Mouse (Mus musculus): ENCODE measurements at regions not wholly inside any gene's neighbourhood (a gene's known extent, or its start where the extent isn't known, plus 50 kb on each side); places are given as distances from the start of the nearest gene placed in this dataset.

DNA sequence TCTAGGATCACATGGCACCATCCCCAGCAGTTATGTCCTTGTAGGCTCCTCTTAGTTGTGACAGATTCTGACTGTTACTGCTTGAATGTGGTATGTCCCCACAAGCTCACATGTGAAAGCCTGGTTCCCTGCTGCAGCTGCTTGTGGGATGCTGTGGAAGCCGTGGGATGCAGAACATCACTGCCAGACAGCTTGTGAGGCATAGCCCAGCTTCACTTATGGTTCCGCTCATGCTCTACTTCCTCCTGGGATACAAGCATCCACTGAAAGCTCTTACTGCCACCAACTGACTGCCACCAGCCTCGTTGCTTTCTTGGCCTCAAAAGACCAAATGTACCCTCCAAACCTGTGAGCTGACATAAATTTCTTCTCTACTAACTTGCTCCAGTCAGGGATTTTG, 167.7 kb upstream of the Ccdc122 start:
- DNase-seq (ENCODE audit: low spot score in 2 of 2): no peak

DNA sequence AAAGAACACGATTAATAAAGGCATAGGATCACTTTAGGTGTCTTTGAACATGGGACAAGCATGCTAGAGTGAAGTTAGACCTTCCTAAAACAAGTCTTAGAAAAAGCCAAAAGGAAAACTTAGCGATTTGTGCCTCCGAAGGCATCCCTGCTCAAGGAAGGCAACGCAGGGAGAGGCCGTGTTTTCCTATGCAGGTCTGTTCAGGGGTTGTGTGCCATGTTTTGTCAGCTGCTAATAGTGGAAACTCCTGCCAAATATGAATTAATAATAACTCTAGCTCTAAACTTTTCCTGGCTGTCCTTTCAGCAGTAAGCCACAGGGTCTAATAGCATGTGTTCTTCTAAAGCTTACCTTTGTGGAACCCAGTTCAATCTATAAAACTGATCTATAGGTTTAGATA, 168.4 kb upstream of the Ccdc122 start:
- no peak for DNase-seq (ENCODE audit: low spot score in 2 of 2)

DNA sequence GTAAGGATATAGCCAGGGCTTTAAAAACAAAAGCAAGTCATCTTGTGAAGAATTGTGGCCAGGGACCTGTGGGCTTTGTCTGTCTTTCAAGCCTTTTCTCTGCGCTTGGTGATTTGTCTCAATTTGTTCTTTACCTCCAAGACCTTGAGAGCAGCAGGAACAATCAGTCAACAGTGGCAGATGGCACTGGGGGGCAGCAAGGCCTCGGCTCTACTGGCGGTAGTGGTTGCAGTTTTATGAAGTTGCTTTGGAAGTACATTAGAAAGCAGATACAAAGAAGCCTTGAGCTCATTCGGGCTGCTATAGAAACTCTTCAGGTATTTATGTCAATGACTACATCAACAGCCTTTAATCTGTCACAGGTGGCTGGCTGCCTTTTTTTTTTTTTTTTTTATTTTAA, 171.9 kb upstream of the Ccdc122 start:
- DNase-seq (ENCODE audit: low spot score in 2 of 2): no peak

DNA sequence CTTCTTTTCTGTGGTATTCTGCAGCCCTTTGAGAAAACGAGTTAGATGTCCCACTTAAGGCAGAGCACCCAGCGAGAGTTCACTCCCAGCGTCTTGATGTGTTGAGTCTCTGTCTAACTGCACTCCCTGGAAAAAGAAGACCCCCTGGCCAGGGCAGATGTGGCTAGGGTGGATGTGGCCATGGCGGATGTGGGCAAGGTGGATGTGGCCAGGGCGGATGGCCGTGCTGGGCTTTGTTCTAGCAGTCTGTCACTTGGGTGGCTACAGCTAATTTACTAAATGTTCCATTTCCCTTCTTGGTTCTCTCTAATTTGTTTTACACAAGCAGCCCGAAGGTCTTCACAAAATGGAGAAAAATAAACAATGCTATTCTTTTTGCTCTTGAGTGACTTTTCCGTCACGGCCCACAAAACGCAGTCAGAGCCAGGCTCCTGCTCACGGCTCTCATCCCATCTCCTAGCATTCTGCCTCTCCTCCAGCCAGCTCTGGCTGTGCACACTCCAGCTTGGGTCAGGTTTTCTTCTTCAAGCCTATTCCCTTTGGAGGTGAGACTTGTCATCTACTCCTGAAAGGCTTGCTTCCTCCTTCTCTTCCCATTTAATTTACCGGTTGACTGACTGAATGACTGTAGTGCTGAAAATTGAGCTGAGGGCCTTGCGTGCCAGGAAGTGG, 173.4 kb upstream of the Ccdc122 start:
- DNase-seq (ENCODE audit: low spot score in 2 of 2): no peak

DNA sequence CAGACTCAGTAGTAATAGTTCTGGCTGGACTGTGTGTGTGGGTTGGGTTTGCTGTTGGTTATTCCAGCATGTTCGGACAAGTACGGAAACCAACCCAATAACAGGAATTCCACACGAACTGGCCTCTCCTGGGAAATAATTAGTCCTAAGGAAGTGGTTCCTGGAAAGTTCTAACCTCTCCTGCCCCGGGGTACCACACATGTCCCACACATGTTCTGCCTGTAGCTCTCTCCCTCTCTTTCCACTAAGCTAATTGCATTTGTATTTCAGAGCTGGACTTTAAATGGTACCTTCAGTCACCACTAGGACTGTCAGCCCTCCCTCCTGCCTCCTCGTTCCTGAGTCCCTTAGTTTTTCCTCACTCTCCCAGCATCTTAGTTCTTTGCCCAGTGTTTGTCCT, 178.2 kb upstream of the Ccdc122 start:
- no peak for DNase-seq (ENCODE audit: low spot score in 2 of 2)

DNA sequence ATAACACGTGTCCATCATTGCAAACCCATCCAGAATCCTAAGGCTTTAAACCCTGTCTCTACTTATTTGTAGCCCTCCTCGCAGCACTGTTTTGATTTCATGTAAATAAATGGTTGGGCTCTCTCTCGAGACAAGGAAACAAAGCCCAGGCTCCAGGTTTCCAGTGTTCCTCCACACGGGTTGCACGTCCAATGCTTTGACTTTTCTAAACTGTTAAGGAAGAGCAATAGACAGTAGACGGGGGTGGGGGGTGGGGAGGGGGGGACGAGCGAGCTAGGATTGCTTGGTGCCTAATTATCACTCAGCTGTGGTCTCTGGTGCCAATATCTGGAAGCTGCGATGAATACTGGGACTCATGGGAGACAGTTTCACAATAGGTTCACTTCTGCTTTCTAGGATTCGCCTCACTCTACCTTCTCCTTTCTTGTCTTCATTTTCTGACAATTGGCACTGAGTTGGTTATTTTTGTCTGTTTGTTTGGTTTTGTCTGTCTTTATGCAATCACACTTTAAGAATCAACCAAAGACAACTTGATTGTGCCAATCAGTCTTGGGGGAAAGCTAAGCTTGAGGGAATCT, 179.3 kb upstream of the Ccdc122 start:
- no peak for DNase-seq (ENCODE audit: low spot score in 2 of 2)

DNA sequence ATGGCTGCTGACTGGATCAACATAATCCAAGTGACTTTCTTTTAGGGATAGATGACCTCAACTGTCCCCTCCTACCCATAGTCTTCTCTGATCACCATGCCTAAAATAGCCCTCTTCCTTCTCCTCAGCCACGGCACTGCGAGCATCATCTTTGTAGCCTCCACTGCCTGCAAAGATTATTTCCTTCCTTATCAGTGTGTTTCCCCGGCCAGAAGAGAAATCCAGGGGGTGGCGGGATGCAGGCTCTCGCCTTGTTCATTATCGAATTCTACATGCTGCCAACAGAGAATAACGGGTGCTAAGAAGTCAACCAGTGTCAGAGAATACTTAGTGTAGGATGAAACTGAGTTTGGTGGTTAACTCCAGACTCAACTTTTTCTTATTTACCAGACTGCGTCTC, 180.0 kb upstream of the Ccdc122 start:
- no peak for DNase-seq (ENCODE audit: low spot score in 2 of 2)

DNA sequence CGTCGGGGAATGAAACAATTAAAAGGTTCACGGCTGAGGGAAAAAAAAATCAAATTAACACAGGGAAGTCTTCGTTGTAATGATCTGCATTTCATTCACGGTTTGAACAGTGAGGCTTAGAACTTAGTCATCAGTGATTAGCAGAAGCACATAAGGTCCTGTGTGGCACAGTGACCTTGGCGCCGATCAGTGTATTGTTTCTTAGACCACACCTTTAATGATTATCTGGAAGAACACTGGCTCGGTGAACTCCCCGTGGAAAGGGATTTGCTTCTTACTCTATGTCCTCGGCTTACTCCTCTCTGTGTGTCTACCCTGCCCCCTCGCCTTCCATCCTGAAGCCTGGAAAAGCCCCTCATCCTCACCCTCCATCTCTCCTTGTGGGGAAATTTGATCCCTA, 181.6 kb upstream of the Ccdc122 start:
- DNase-seq (ENCODE audit: low spot score in 2 of 2): no peak

DNA sequence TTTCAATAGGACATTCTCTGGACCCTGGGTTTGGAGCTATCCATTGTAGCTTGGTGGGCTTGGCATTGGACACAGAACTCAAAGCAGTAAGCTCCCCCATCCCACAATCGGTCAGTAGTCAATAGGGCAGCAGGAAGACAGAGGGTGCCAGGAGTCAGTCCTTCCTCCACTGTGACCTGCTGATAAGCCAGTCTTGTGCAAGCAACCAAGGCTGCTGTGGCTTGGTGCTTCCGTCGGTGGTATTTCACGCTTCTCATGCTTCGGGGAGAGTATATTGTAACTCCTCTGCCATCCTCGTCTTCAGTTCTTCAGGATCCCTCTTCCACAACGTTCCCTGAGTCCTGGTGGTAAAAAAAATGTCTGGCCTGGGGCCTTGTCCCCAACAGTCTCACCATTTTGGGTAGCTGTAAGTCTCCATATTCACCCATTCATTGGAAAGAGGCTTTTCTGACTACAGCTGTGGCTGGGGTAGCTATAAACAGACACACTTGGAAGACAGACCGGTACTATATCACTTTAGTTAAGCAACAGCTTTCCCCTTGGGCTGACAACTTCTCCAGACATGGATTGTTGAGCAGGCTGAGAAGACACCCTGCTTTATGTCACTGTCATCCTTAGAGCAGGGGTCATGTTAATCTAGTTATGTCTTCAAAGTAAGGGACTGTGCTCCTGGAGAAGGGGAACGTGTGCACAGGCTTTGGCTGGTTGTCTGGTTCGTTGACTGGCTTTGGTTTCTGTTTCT, 184.9 kb upstream of the Ccdc122 start:
- no peak for DNase-seq (ENCODE audit: low spot score in 2 of 2)

DNA sequence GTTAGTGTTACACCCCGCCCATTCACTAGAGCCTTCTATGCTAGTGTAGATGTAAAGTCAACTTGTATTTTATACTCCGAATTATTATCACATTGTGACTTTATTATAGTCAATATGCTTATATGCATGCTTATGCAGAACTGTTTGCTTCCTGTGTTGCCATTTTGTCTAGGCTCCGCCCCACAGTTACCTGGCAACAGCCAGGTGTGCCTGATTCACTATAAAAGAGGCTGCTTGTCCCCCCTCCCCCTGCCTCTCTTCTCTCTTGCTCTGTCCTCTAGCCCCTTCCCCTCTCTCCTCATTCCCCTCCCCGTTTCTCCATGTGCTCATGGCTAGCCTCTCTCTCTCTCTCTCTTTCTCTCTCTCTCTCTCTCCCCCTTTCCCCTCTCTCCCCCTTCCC, 185.9 kb upstream of the Ccdc122 start:
- no peak for DNase-seq (ENCODE audit: low spot score in 2 of 2)

DNA sequence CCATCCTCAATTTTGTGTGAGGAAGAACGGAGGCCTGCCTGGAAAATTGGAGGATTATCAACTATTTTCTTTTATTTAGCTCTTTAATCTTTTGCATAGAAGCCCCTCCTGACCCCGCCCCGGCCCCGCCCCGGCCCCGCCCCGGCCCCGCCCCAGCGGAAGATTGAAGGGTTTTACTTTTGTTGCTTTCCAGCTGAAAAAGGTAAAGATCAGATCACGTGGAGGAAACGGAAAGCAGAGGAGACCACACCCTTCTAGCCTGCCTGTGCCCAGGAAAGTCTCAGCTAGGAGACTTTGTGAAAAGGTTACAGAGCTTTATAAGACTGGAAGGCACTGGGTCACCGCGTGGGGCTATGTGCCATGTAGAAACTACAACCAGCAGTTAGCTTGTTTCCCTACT, 186.5 kb upstream of the Ccdc122 start:
- DNase-seq (ENCODE audit: low spot score in 2 of 2): no peak

DNA sequence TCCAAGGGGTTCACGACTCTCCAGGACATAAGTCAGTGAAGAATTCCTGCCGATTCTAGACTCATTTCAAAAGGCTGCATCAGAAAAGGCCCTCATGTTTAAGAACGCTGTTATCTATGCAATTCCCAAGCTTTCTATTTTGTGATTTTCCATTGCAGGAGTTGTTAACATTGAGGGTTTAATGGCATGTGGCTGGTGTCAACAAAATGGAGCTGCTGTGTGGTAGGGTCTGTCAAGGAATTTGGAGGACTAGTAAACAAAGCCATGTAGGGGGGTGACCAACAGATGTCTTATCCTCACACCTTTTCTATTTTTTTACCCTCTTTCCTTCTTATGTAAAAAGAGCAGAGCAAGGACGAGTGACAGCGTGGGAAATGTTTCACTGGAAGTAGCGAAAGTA, 186.9 kb upstream of the Ccdc122 start:
- no peak for DNase-seq (ENCODE audit: low spot score in 2 of 2)

DNA sequence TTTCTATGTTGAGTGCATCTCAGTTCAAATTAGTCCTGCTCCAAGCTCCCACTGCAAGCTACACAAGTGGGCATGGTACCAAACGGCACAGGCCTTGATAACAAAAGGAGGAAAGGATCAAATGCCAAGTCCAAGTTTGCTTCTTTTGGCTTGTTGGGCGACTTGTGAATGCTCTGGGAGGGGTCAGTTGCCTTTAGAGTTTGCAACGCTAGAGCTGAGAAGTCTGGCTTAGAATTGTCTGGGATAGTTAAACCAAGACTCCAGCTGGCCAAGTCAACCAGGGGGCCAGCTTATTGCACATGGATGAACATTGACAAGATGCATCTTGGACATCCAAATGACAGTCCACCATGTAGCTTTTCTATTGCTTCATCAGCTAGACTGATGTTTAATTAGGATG, 187.5 kb upstream of the Ccdc122 start:
- no peak for DNase-seq (ENCODE audit: low spot score in 2 of 2)

DNA sequence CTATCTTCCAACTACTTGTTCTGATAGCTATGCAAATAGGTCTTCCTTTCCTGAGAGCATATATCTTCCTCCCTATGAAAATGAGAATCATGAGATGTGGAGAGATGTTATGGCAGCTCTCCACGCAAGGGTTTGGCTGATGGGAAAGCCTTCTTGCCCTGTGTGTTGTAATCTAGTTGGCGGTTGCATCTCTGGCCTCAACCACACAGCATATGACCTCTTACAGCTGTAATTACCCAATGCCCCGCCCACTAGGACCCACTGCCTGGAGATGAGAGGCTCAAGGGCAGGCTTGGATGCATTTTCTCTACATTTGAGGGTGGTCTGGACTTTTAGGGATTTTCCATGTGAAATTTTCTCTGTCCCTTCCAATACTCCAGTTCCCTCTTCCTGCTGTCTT, 190.9 kb upstream of the Ccdc122 start:
- no peak for DNase-seq (ENCODE audit: low spot score in 2 of 2)

DNA sequence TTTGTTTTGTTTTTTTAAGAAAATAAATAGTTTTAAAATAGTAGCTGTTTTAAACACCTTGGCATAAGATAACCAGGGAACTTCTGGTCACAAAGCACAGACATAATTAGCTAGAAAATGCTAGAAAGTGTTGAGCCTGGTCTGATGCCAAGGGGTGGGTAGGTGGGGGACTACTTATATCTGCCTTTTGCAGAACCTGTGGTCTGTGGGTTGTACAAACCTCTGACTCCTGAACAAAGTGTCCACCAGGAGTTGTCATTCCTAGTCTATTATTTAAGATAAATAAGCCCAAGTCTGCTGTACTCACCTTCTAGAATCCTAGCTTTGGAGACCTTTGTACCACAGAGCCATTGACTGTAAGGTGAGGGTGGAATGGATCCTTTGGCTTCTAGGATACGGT, 191.9 kb upstream of the Ccdc122 start:
- DNase-seq (ENCODE audit: low spot score in 2 of 2): no peak

DNA sequence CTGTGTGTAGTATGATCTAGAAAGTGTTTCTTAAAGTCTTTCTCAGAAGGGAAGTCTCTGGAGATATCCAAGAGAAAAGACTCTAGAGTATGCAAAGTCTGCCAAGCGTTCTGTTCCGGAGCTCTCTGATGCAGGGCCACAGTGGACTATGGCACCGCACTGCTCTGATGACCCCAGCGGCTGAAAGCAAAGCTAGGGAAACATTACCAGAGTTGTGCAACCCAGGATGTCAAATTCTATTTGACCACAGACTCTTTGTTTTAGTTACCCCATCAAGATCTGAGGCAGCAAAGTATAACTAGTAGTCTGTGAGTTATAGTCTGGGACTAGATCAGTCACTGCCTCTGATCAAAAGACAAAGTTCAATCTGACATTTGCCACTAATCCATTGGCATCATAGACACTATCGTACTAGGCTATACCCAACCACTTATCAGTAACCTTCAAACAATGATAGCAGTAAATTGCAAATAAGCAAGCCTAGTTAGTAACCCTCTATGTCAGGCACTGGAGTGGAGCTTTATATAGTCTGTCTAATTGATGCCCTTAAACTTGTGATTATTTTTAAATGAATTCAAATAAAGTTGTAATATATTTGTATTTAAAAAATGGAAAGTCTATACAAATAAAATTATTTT, 198.9 kb upstream of the Ccdc122 start:
- no peak for DNase-seq (ENCODE audit: low spot score in 2 of 2)

DNA sequence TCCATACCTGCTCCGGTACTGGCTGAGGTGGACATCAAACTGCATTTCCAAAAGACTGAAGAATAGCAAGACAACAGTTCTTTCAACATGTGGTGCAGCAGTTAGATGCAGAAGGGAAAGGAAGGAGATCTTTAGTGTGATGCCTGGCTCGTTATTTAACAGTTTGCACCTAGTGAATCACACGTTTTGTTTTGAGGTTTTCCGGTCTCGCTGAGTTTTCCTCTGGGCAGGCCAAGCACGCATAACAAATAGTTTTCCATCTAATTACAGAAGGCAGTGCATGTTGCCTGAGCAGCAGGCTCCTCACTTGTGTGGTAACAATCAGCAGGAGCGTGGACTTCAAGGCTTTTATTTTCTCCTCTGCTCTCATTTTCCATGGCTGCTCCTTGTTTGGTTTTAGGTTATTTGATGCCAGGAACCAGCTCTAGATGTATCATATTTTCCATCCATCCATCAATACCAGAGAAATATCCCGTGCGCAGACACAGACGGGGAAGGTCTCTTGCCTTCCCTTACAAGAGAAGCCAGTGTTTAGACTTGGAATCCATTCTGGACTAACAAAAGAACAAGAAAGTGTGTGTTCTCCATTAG, 199.6 kb upstream of the Ccdc122 start:
- DNase-seq (ENCODE audit: low spot score in 2 of 2): no peak

DNA sequence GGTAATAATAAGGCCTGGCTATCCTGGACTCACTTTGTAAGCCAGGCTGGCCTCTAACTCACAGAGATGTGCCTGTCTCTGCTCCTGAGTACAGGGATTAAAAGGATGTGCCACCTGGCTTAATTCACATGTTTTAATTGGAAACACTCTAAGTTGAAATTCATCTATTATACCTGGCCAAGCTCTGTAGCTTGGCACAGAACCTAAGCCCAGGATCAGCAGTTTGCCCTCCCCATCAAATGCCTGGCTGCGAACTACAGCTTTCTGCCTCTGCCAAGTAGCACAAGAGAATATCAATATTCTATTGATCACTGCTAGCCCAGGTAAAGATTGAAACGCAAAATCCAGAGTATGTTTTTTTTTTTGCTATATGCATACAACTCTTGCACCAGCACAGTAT, 200.3 kb upstream of the Ccdc122 start:
- DNase-seq (ENCODE audit: low spot score in 2 of 2): no peak

DNA sequence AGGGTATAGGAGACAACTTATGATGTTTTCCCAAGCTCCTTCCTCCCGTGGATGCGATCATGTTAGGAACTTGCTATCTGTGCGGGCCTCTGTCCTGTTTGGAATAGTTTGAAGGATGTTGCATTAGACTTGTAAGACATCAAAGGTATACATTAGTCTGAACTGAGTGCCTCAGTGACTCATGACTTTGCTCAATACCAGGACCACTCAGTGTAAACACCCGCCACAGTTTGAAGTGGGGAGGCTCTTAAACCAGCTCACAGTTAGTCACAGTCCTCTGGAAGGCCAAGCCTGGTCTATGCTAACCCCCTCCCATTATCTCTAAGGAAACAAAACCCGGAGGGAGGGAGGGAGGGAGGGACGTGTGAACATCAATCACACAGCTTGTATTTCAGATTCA, 202.5 kb upstream of the Ccdc122 start:
- no peak for DNase-seq (ENCODE audit: low spot score in 2 of 2)

DNA sequence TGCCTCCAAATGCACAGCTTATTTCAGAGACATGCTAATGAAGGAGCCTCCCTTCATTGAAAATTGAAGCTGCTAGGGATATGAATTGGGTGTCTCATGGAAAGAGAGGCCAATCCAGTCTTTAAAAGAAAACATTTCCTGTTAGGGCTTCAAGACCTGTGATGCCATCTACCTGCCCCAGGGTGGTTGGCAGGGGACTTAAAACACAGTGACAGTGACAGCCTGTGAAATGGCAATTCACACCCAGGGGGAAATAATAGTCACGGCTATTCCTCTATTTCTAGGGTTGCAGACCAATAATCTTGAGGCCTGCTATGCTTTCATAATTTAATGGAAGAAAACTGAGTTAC, 207.4 kb upstream of the Ccdc122 start:
- DNase-seq (ENCODE audit: low spot score in 2 of 2): no peak

DNA sequence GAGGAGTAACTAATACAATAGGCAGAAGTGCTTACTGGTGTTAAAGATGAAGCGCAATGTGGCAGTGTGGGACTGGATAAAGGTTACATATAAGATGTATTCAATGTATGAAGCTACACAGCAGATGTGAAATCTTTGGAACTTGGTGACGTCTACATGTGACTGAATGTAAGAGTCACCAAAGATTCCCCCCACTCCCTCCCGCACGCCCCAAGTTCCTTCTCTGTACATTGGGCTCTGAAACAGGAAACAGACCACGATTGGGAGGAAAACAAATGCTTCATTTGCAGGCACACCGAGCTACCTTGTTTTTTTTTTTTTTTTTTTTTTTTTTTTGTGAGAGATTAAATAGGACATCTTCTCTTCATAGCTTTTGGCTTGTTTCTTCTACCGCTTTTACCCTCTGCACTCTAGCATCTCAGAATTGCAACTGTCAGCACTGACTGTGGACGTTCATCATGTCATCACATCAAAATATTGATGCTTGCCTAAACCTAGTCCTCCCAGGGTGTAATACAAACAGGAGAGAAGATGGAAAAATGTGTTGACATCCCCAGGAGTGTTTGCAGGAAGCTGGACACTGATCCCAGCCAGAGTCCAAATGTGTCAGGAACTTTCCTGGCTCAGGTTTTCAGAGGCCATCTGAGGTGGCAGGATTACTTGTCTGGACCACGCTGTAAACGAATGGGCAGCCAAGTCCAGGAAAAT, 208.0 kb upstream of the Ccdc122 start:
- DNase-seq (ENCODE audit: low spot score in 2 of 2): no peak

DNA sequence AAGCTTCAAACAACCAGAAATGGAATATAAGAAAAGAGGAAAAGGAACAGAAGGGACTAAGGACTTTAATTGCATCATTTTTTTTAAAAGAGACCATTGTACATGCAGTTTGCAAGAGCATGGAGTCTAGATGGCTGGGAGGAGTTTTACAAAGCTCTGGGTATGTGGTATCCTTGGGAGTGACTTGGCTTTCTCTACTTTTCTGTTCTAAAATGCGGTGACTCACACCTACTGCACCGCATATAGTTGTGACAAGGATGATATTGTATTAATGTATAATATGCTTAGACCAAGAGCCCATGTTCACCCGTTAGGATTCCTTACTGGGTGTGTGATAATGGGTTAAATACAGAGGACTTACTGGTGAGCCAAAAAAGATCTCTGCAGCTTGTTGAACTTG, 212.5 kb upstream of the Ccdc122 start:
- DNase-seq (ENCODE audit: low spot score in 2 of 2): no peak

Measured in urinary bladder, adult 18-20 months (tissue).